Mouse (Mus musculus): ENCODE results near the gene Man1b1. TPM values are rescaled to one million over a fixed set of nuclear protein-coding genes. Genes with fewer than 3 reads are reported as not detected.
A peak's percentile ranks its signal among the peaks of the same experiment; 100 is the strongest.

Man1b1 gene
- polyA plus RNA-seq, 1 experiment from 2014 or later, result 69.5 TPM

DNA sequence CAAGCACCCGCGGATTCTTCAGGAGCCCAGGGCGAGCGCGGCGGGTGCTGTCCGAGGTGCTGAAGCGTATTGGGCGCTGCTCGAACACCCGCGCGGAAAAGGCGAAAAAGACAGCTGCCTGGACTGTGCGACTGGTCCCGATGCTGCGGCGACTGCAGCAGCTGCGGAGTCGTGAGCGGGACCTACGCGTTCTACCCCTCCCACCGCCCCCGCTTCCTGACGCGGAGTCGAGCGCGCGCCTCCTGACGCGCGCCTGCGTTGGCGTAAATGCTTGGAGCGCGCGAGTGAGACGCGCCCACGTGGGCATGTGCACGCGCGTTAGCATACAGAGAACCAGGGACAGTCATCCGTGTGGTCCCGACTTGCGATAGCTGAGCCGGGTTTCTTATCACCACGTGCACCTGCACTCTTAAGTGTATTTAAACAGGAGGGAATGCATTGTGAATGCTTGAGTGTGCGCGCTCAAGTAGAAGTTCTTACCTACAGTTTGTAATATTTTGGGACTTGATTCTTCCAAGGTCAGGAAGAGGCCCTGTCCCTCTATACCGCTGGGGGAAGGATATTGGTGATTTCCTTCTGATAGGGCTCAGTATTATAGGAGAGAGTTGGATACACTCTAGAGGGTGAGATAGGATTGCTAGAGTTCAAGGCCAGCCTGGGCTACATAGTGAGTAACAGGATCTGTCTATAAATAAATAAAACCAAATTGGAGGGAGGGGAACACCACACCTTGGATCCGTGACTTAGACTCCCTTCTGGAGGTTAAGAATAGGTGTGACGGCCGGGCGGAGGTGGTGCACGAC is 13.0 kb upstream of the Man1b1 start, which contains the start of gene Grin1:
TSS of gene Grin1 (minus strand) at position 217 of the 803 bp plus-strand sequence.
- Histone ChIP-seq H3K4me1 (ENCODE audit: control insufficient read depth, insufficient read depth, low read length) (no peaks in the 10 kb centered on the region), H3K9ac (ENCODE audit: low read length) (peak within 1 kb of the TSS; percentile 61), H3K4me3 (ENCODE audit: low read depth, low read length) (peak within 1 kb of the TSS; percentile 48), H3K36me3 (ENCODE audit: control insufficient read depth, insufficient read depth, low read length) (no peaks in the 10 kb centered on the region), H3K27ac (ENCODE audit: low read depth, low read length) (peak within 1 kb of the TSS; percentile 44; the same call in 1 of the 2 replicates), H3K27me3 (replicated peaks; ENCODE audit: control insufficient read depth, insufficient read depth, low read length) (peaks cover 25% of the 10 kb centered on the region), H3K4me2 (ENCODE audit: low read length) (peak within 1 kb of the TSS; percentile 67), H3K9me3 (replicated peaks; ENCODE audit: control insufficient read depth, low read length) (no peaks in the 10 kb centered on the region)
- ATAC-seq, result peak; percentile 89
- DNase-seq (ENCODE audit: low spot score), result peak; percentile 91
- 9% methylated on average over 58 of the region's 58 CpGs for WGBS

GRCm38 (mm10) chr2:25320084-25320483 is 12.1 kb upstream of the Man1b1 start:
- Histone ChIP-seq H3K9me3 (replicated peaks; ENCODE audit: control insufficient read depth, low read length) (no peaks in the 10 kb centered on the region), H3K9ac (ENCODE audit: low read length) (no peak overlapping the region), H3K4me2 (ENCODE audit: low read length) (no peak overlapping the region), H3K36me3 (ENCODE audit: control insufficient read depth, insufficient read depth, low read length) (no peaks in the 10 kb centered on the region), H3K4me1 (ENCODE audit: control insufficient read depth, insufficient read depth, low read length) (no peaks in the 10 kb centered on the region), H3K27me3 (replicated peaks; ENCODE audit: control insufficient read depth, insufficient read depth, low read length) (peaks cover 22% of the 10 kb centered on the region), H3K4me3 (ENCODE audit: low read depth, low read length) (no peak overlapping the region), H3K27ac (ENCODE audit: low read depth, low read length) (no peak overlapping the region)
- DNase-seq (ENCODE audit: low spot score), result no peak
- ATAC-seq, result no peak
- 37% methylated on average over 2 of the region's 2 CpGs for WGBS

- DNase-seq (ENCODE audit: low spot score), result no peak
Measured at GRCm38 (mm10) chr2:25326036-25326435, 6.1 kb upstream of the Man1b1 start.

DNA sequence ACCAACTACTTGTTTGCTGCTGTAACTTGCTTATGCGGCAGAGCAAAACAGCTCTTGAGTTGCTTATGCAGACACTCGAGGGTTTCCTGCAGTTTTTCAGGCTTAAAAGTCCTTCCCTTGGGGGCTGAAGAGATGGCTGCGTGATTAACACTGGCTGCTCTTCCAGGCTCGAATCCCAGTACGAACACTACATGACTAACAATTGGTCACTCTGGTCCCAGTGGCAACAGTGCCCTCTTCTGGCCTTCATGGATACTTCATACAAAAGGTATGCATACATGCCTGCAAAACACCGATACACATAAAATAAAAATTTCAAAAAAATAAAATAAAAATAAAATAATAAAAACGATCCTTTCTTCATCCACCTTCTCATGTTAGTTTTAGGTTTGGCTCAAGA is 3.7 kb upstream of the Man1b1 start:
- H3K4me2 ChIP-seq (ENCODE audit: low read length), result no peak overlapping the region
- H3K27ac ChIP-seq (ENCODE audit: low read depth, low read length), result no peak overlapping the region
- no peak overlapping the region for H3K4me3 ChIP-seq (ENCODE audit: low read depth, low read length)
- H3K9me3 ChIP-seq (replicated peaks; ENCODE audit: control insufficient read depth, low read length), result no peaks in the 10 kb centered on the region
- DNase-seq (ENCODE audit: low spot score) (peak; percentile 59), ATAC-seq (no peak)
- H3K27me3 ChIP-seq (replicated peaks; ENCODE audit: control insufficient read depth, insufficient read depth, low read length), result no peaks in the 10 kb centered on the region
- no peaks in the 10 kb centered on the region for H3K36me3 ChIP-seq (ENCODE audit: control insufficient read depth, insufficient read depth, low read length)
- 34% methylated on average over 7 of the region's 7 CpGs for WGBS
- no peak overlapping the region for H3K9ac ChIP-seq (ENCODE audit: low read length)
- peaks cover 10% of the 10 kb centered on the region for H3K4me1 ChIP-seq (ENCODE audit: control insufficient read depth, insufficient read depth, low read length)

More at GRCm38 (mm10) chr2:25326036-25326435, 6.1 kb upstream of the Man1b1 start:
- Histone ChIP-seq H3K27me3 (replicated peaks; ENCODE audit: control insufficient read depth, insufficient read depth, low read length) (no peaks in the 10 kb centered on the region; the same call in none of the 2 replicates), H3K36me3 (ENCODE audit: control insufficient read depth, insufficient read depth, low read length) (no peaks in the 10 kb centered on the region), H3K4me2 (ENCODE audit: low read length) (no peak overlapping the region), H3K9me3 (replicated peaks; ENCODE audit: control insufficient read depth, low read length) (no peaks in the 10 kb centered on the region), H3K4me1 (ENCODE audit: control insufficient read depth, insufficient read depth, low read length) (no peaks in the 10 kb centered on the region), H3K4me3 (ENCODE audit: low read depth, low read length) (no peak overlapping the region), H3K27ac (ENCODE audit: low read depth, low read length) (no peak overlapping the region), H3K9ac (ENCODE audit: low read length) (no peak overlapping the region)
- no peak for ATAC-seq
- WGBS, result 86% methylated on average over 2 of the region's 2 CpGs

DNA sequence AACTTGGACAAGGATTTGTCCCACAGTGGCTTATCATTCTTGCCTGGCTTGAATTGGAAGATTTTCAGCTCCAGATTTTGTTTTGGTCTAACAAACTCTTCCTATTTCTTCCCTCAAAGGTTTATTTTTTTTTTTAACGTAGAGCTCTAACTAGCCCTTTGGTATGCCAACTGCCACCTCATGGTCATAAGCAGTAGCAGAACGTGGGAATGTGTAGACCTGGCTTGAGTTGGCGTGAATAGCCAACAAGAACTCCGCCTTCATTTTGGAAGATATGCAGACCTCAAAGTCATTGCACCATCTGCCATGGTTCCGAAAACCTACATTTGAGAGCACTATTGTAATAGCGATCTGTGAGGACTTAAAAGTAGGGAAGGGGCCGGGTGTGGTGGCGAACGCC is 668 bp upstream of the Man1b1 start:
- 65% methylated on average over 9 of the region's 9 CpGs for WGBS

GRCm38 (mm10) chr2:25333569-25333968 is 1.4 kb downstream of the Man1b1 start:
- peak overlapping the region; percentile 87 for H3K9ac ChIP-seq (ENCODE audit: low read length)
- no peak for ATAC-seq

More for the DNA sequence above, 668 bp upstream of the Man1b1 start:
- Histone ChIP-seq H3K4me1 (ENCODE audit: control insufficient read depth, insufficient read depth, low read length) (peaks cover 13% of the 10 kb centered on the region), H3K9ac (ENCODE audit: low read length) (peak overlapping the region; percentile 92), H3K9me3 (replicated peaks; ENCODE audit: control insufficient read depth, low read length) (no peaks in the 10 kb centered on the region), H3K36me3 (ENCODE audit: control insufficient read depth, insufficient read depth, low read length) (peaks cover 26% of the 10 kb centered on the region), H3K4me3 (ENCODE audit: low read depth, low read length) (peak overlapping the region; percentile 89), H3K27ac (ENCODE audit: low read depth, low read length) (no peak overlapping the region), H3K4me2 (ENCODE audit: low read length) (peak overlapping the region; percentile 70), H3K27me3 (replicated peaks; ENCODE audit: control insufficient read depth, insufficient read depth, low read length) (no peaks in the 10 kb centered on the region)
- DNase-seq (ENCODE audit: low spot score) (no peak), ATAC-seq (no peak)

DNA sequence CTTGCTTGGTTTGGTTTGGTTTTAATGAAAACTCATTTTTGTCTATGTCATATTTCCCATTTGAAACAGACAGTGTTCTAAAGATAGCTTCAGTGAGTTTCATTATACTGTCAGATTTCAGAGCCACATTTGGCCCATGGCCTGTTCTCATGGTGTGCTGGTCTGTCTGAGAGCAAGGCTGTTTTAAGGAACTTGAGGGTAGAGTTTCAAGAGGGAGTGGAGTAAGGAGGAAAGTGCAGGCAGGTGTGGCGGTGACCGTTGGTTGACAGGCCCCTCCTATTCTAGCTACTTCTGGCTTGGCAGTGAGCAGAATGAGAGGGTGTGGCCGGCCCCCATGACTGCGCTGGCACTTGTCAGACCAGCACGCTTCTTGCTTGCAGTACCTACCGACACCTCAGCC is 6.2 kb downstream of the Man1b1 start:
- ATAC-seq (no peak), DNase-seq (ENCODE audit: low spot score) (no peak)
- Histone ChIP-seq H3K4me1 (ENCODE audit: control insufficient read depth, insufficient read depth, low read length) (peaks cover 5% of the 10 kb centered on the region), H3K36me3 (ENCODE audit: control insufficient read depth, insufficient read depth, low read length) (peaks cover 83% of the 10 kb centered on the region), H3K4me3 (ENCODE audit: low read depth, low read length) (no peak overlapping the region), H3K9ac (ENCODE audit: low read length) (no peak overlapping the region), H3K27ac (ENCODE audit: low read depth, low read length) (no peak overlapping the region), H3K9me3 (replicated peaks; ENCODE audit: control insufficient read depth, low read length) (no peaks in the 10 kb centered on the region), H3K27me3 (replicated peaks; ENCODE audit: control insufficient read depth, insufficient read depth, low read length) (no peaks in the 10 kb centered on the region), H3K4me2 (ENCODE audit: low read length) (no peak overlapping the region)
- 92% methylated on average over 6 of the region's 6 CpGs for WGBS

More at GRCm38 (mm10) chr2:25333569-25333968, 1.4 kb downstream of the Man1b1 start:
- 84% methylated on average over 2 of the region's 2 CpGs for WGBS
- Histone ChIP-seq H3K27ac (ENCODE audit: low read depth, low read length) (no peak overlapping the region), H3K4me3 (ENCODE audit: low read depth, low read length) (peak overlapping the region; percentile 89), H3K4me2 (ENCODE audit: low read length) (peak overlapping the region; percentile 92), H3K36me3 (ENCODE audit: control insufficient read depth, insufficient read depth, low read length) (peaks cover 47% of the 10 kb centered on the region), H3K27me3 (replicated peaks; ENCODE audit: control insufficient read depth, insufficient read depth, low read length) (no peaks in the 10 kb centered on the region), H3K4me1 (ENCODE audit: control insufficient read depth, insufficient read depth, low read length) (peaks cover 13% of the 10 kb centered on the region), H3K9me3 (replicated peaks; ENCODE audit: control insufficient read depth, low read length) (no peaks in the 10 kb centered on the region)
- no peak for DNase-seq (ENCODE audit: low spot score)

- Histone ChIP-seq H3K36me3 (ENCODE audit: control insufficient read depth, insufficient read depth, low read length) (peaks cover 100% of the 10 kb centered on the region), H3K4me3 (ENCODE audit: low read depth, low read length) (no peak overlapping the region), H3K4me2 (ENCODE audit: low read length) (no peak overlapping the region), H3K4me1 (ENCODE audit: control insufficient read depth, insufficient read depth, low read length) (no peaks in the 10 kb centered on the region), H3K27me3 (replicated peaks; ENCODE audit: control insufficient read depth, insufficient read depth, low read length) (no peaks in the 10 kb centered on the region), H3K27ac (ENCODE audit: low read depth, low read length) (no peak overlapping the region), H3K9ac (ENCODE audit: low read length) (no peak overlapping the region), H3K9me3 (replicated peaks; ENCODE audit: control insufficient read depth, low read length) (no peaks in the 10 kb centered on the region)
- ATAC-seq (no peak), DNase-seq (ENCODE audit: low spot score) (no peak)
- 93% methylated on average over 7 of the region's 7 CpGs for WGBS
Measured at GRCm38 (mm10) chr2:25348162-25348561, 16.0 kb downstream of the Man1b1 start.

- peaks cover 92% of the 10 kb centered on the region for H3K36me3 ChIP-seq (ENCODE audit: control insufficient read depth, insufficient read depth, low read length)
- no peak overlapping the region for H3K4me3 ChIP-seq (ENCODE audit: low read depth, low read length)
- DNase-seq (ENCODE audit: low spot score) (no peak), ATAC-seq (no peak)
- H3K27me3 ChIP-seq (replicated peaks; ENCODE audit: control insufficient read depth, insufficient read depth, low read length), result no peaks in the 10 kb centered on the region
- H3K9me3 ChIP-seq (replicated peaks; ENCODE audit: control insufficient read depth, low read length), result no peaks in the 10 kb centered on the region
- no peak overlapping the region for H3K4me2 ChIP-seq (ENCODE audit: low read length)
- no peak overlapping the region for H3K27ac ChIP-seq (ENCODE audit: low read depth, low read length)
- WGBS, result 97% methylated on average over 4 of the region's 4 CpGs
- H3K4me1 ChIP-seq (ENCODE audit: control insufficient read depth, insufficient read depth, low read length), result no peaks in the 10 kb centered on the region
- H3K9ac ChIP-seq (ENCODE audit: low read length), result no peak overlapping the region
Measured at GRCm38 (mm10) chr2:25349499-25349898, 17.4 kb downstream of the Man1b1 start.
